Mouse (Mus musculus) MEL (cell line): Measurements from ENCODE around the gene Gucd1. TPM values are rescaled to one million over a fixed set of nuclear protein-coding genes. Genes with fewer than 3 reads are reported as not detected.

ENCODE experiments used
- DNase-seq: peaks from one replicate; pipeline ENCODE4 v3.0.0; 2011; ENCODE audit warnings: low read depth, low spot score
- H3K27ac ChIP-seq: 2 replicates; pipeline ENCODE4 v1.5.1; 2012; ENCODE audit warnings: low read depth, mild to moderate bottlenecking, control low read depth, low read length, moderate library complexity; ENCODE audit not compliant: control insufficient read depth
- H3K27me3 ChIP-seq, 2 experiments: fragments of 150-350 bp in 1 of 2; sonication (generic) in 1 of 2; 2 replicates each; pipeline ENCODE4 v1.6.1; 2012; ENCODE audit warnings: low read length in 2 of 2, mild to moderate bottlenecking in 2 of 2, improper control_type of control experiment in 1 of 2, moderate library complexity in 1 of 2; ENCODE audit not compliant: insufficient read depth in 2 of 2, control insufficient read depth in 1 of 2
- H3K36me3 ChIP-seq, 2 experiments: 2 replicates each; pipeline ENCODE4 v1.6.1; 2012 to 2014; ENCODE audit warnings: low read length in 2 of 2, improper control_type of control experiment in 1 of 2, inconsistent platforms in 1 of 2, mild to moderate bottlenecking in 1 of 2; ENCODE audit not compliant: insufficient read depth in 2 of 2, control insufficient read depth in 1 of 2
- H3K4me1 ChIP-seq, 2 experiments: fragments of 150-350 bp in 1 of 2; sonication (generic) in 1 of 2; 2 replicates each; pipeline ENCODE4 v1.6.1; 2012; ENCODE audit warnings: low read length in 2 of 2, improper control_type of control experiment in 1 of 2, mild to moderate bottlenecking in 1 of 2; ENCODE audit not compliant: insufficient read depth in 2 of 2, control insufficient read depth in 1 of 2
- H3K4me3 ChIP-seq, 2 experiments: fragments of 150-350 bp in 1 of 2; sonication (generic) in 1 of 2; 2 replicates each; pipeline ENCODE4 v1.5.1; 2012; ENCODE audit warnings: low read depth in 2 of 2, low read length in 2 of 2, mild to moderate bottlenecking in 2 of 2, moderate library complexity in 2 of 2, control low read depth in 1 of 2, improper control_type of control experiment in 1 of 2; ENCODE audit not compliant: control insufficient read depth in 1 of 2, insufficient read depth in 1 of 2
- H3K79me2 ChIP-seq: 2 replicates; pipeline ENCODE4 v1.6.1; 2012; ENCODE audit warnings: mild to moderate bottlenecking, low read length, moderate library complexity; ENCODE audit not compliant: control insufficient read depth, poor library complexity, insufficient read depth
- H3K9ac ChIP-seq: 2 replicates; pipeline ENCODE4 v1.6.1; 2012; ENCODE audit warnings: low read depth, mild to moderate bottlenecking, control low read depth, low read length, moderate library complexity; ENCODE audit not compliant: control insufficient read depth, poor library complexity, severe bottlenecking
- H3K9me3 ChIP-seq: fragments of 150-350 bp; sonication (generic); replicated peaks from 2 replicates; pipeline ENCODE4 v1.6.1; 2012; ENCODE audit warnings: mild to moderate bottlenecking, low read length, improper control_type of control experiment, moderate library complexity; ENCODE audit not compliant: insufficient read depth
- CTCF ChIP-seq, 3 experiments: IDR thresholded peaks in 2 of 3; conservative IDR thresholded peaks in 1 of 3; 2 replicates each; pipeline ENCODE4 v1.5.1; 2011 to 2012; ENCODE audit warnings: low read length in 3 of 3, low read depth in 2 of 3, mild to moderate bottlenecking in 2 of 3, improper control_type of control experiment in 1 of 3, inconsistent platforms in 1 of 3, mixed read lengths in 1 of 3, moderate library complexity in 1 of 3; ENCODE audit not compliant: control insufficient read depth in 1 of 3, insufficient read depth in 1 of 3, poor library complexity in 1 of 3, severe bottlenecking in 1 of 3
- E2F4 ChIP-seq: IDR thresholded peaks from 2 replicates; pipeline ENCODE4 v1.6.1; 2011; ENCODE audit warnings: low read depth, low read length, improper control_type of control experiment, borderline replicate concordance
- ELF1 ChIP-seq: IDR thresholded peaks from 2 replicates; pipeline ENCODE4 v1.6.1; 2014; ENCODE audit warnings: low read depth, mild to moderate bottlenecking, inconsistent platforms, low read length, improper control_type of control experiment, moderate library complexity
- EP300 ChIP-seq, 2 experiments: IDR thresholded peaks; 2 replicates each; pipeline ENCODE4 v1.6.1; 2011; ENCODE audit warnings: improper control_type of control experiment in 2 of 2, low read length in 2 of 2, low read depth in 1 of 2, mild to moderate bottlenecking in 1 of 2
- ETS1 ChIP-seq: IDR thresholded peaks from 2 replicates; pipeline ENCODE4 v1.6.1; 2012; ENCODE audit warnings: low read depth, mild to moderate bottlenecking, inconsistent platforms, low read length, improper control_type of control experiment, moderate library complexity
- GABPA ChIP-seq: IDR thresholded peaks from 2 replicates; pipeline ENCODE4 v1.6.1; 2012; ENCODE audit warnings: low read depth, mild to moderate bottlenecking, inconsistent platforms, low read length, improper control_type of control experiment, moderate library complexity
- GATA1 ChIP-seq: IDR thresholded peaks from 2 replicates; pipeline ENCODE4 v1.6.1; 2011; ENCODE audit warnings: low read depth, low read length, improper control_type of control experiment
- KAT2A ChIP-seq: conservative IDR thresholded peaks from 2 replicates; pipeline ENCODE4 v1.6.1; 2012; ENCODE audit warnings: low read depth, low read length, improper control_type of control experiment, inconsistent platforms
- MAZ ChIP-seq: IDR thresholded peaks from 2 replicates; pipeline ENCODE4 v1.6.1; 2012; ENCODE audit warnings: low read depth, mild to moderate bottlenecking, inconsistent platforms, low read length, improper control_type of control experiment
- MXI1 ChIP-seq: IDR thresholded peaks from 2 replicates; pipeline ENCODE4 v1.6.1; 2011; ENCODE audit warnings: mild to moderate bottlenecking, low read depth, low read length, improper control_type of control experiment
- MYB ChIP-seq: IDR thresholded peaks from 2 replicates; pipeline ENCODE4 v1.6.1; 2011; ENCODE audit warnings: mild to moderate bottlenecking, low read depth, low read length, improper control_type of control experiment
- MYC ChIP-seq: IDR thresholded peaks from 2 replicates; pipeline ENCODE4 v1.6.1; 2011; ENCODE audit warnings: low read depth, mild to moderate bottlenecking, low read length, improper control_type of control experiment, moderate library complexity
- NRF1 ChIP-seq: IDR thresholded peaks from 2 replicates; pipeline ENCODE4 v1.6.1; 2014; ENCODE audit warnings: low read depth, mild to moderate bottlenecking, inconsistent platforms, low read length, improper control_type of control experiment, moderate library complexity; ENCODE audit not compliant: poor library complexity, insufficient read depth, severe bottlenecking
- RAD21 ChIP-seq: IDR thresholded peaks from 2 replicates; pipeline ENCODE4 v1.6.1; 2011; ENCODE audit warnings: mild to moderate bottlenecking, low read depth, low read length, improper control_type of control experiment
- SIN3A ChIP-seq: IDR thresholded peaks from 2 replicates; pipeline ENCODE4 v1.6.1; 2012; ENCODE audit warnings: low read length, improper control_type of control experiment, inconsistent platforms
- USF1 ChIP-seq: IDR thresholded peaks from 2 replicates; pipeline ENCODE4 v1.6.1; 2014; ENCODE audit warnings: low read depth, mild to moderate bottlenecking, inconsistent platforms, low read length, improper control_type of control experiment, moderate library complexity
- USF2 ChIP-seq, 2 experiments: IDR thresholded peaks; 2 replicates each; pipeline ENCODE4 v1.6.1; 2011 to 2012; ENCODE audit warnings: improper control_type of control experiment in 2 of 2, low read length in 2 of 2, borderline replicate concordance in 1 of 2, inconsistent platforms in 1 of 2, low read depth in 1 of 2, mild to moderate bottlenecking in 1 of 2; ENCODE audit not compliant: insufficient read depth in 1 of 2
- ZKSCAN1 ChIP-seq: IDR thresholded peaks from 2 replicates; pipeline ENCODE4 v1.6.1; 2012; ENCODE audit warnings: low read depth, mild to moderate bottlenecking, inconsistent platforms, low read length, improper control_type of control experiment, moderate library complexity
- ZMIZ1 ChIP-seq: IDR thresholded peaks from 2 replicates; pipeline ENCODE4 v1.6.1; 2012; ENCODE audit warnings: low read depth, mild to moderate bottlenecking, inconsistent platforms, low read length, improper control_type of control experiment, moderate library complexity
- polyA plus RNA-seq, 2 experiments: library from polyadenylated mRNA; stranded (reverse) in 1 of 2; unstranded in 1 of 2; fragments of >175 nt in 1 of 2; fragments of >200 nt in 1 of 2; gene quantifications; 2 replicates each; pipeline versions ENCODE4 v1.2.1 to v1.2.4; 2012; ENCODE audit warnings: low replicate concordance in 2 of 2, low read depth in 1 of 2; ENCODE audit not compliant: insufficient read length in 2 of 2, insufficient read depth in 1 of 2, missing spikeins in 1 of 2
- total RNA-seq: library from RNA; depleted of rRNA; stranded (reverse); fragments of 300-350 nt; gene quantifications from 2 replicates; pipeline ENCODE4 v1.2.3, GENCODE M21; 2012

Gucd1 gene
- total and polyA plus RNA-seq, 3 experiments, result 18.7 to 30.7 TPM; not detected in 1

DNA sequence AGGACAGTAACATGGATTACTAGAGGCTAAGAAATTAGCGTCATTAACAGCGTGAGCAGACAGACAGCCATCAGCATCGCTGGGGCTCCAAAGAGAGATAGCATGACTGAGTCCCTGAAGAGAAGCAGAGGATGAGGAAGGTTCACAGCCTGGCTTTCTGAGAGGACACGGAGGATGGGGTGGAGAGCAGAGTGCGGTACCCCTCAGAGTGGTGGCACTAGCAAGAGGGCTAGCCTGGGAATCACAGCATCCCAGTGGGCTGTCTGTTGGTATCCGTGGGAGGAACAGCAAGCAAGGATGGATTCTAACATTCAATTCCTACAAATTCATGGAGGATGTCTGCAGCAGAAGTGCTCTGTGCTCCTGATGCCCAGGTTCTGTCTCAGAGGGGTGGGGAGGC, 33.7 kb downstream of the Gucd1 start:
- no peak for TF ChIP-seq SIN3A
- no peak for TF ChIP-seq ELF1
- no peak for TF ChIP-seq CTCF (IDR thresholded peaks at IDR 0.05 in 2 of 3, conservative IDR thresholded peaks at IDR 0.05 in 1 of 3; ENCODE audit: control insufficient read depth in 1 of 3, insufficient read depth in 1 of 3, low read depth in 2 of 3, low read length in 3 of 3, poor library complexity in 1 of 3, severe bottlenecking in 1 of 3)
- TF ChIP-seq MYC, result no peak
- TF ChIP-seq MXI1, result no peak
- no peak for TF ChIP-seq EP300 (IDR thresholded peaks at IDR 0.05; ENCODE audit: low read depth in 1 of 2, low read length in 2 of 2)
- no peak for TF ChIP-seq USF1
- TF ChIP-seq MYB, result no peak
- no peak for TF ChIP-seq ZMIZ1
- TF ChIP-seq NRF1, result no peak
- TF ChIP-seq GABPA, result no peak

DNA sequence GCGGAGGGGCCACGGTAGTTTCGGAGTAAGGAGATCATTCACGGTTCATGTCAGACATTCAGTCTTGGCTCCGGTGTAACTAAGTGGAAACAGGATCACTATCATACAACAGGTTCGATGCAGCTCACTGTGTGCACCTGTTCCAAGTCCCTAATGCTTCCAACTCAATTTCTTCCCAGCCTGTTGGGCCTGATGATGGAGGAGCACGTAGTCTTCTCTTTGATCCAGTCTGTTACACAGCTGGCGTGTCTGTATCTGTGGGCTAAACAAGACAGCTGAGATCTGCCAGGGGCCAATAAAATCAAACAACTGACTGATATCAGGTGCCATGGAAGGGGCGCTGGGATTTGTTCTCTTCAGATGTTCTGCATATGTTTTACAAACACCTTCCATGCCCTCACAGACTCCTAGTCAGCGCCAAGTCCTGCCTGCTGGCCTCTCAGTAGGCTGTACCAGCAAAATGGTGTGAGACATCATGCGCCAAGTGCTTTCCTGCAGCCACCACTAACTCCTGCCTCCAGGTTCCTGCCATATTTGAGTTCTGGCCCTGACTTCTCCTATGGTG, 34.8 kb downstream of the Gucd1 start:
- no peak overlapping the region for H3K4me3 ChIP-seq
- TF ChIP-seq ZKSCAN1 (no peak), ETS1 (no peak), MAZ (no peak), USF2 (IDR thresholded peaks at IDR 0.05; ENCODE audit: borderline replicate concordance in 1 of 2, insufficient read depth in 1 of 2, low read depth in 1 of 2, low read length in 2 of 2) (no peak), RAD21 (no peak), E2F4 (no peak), USF1 (no peak), GATA1 (no peak), KAT2A (no peak)
- no peaks in the 10 kb centered on the region for H3K4me1 ChIP-seq

More for the DNA sequence above, 33.7 kb downstream of the Gucd1 start:
- Histone ChIP-seq H3K79me2 (no peaks in the 10 kb centered on the region), H3K27me3 (0 out of 4 replicates have a peak, but pooled peaks cover 1 to 2% of the 10 kb centered on the region in 2 experiments), H3K4me3 (no peak overlapping the region), H3K9ac (no peak overlapping the region), H3K4me1 (peaks cover 0 to under 1% of the 10 kb centered on the region in 2 experiments; a peak in 1 of 4 replicates), H3K27ac (no peak overlapping the region), H3K9me3 (no peaks in the 10 kb centered on the region), H3K36me3 (peaks cover 0 to 2% of the 10 kb centered on the region in 2 experiments; a peak in 1 of 4 replicates)
- no peak for DNase-seq

More for the DNA sequence above, 34.8 kb downstream of the Gucd1 start:
- Histone ChIP-seq H3K36me3 (no peaks in the 10 kb centered on the region), H3K27me3 (0 out of 4 replicates have a peak, but pooled peaks cover 1 to 2% of the 10 kb centered on the region in 2 experiments), H3K9ac (no peak overlapping the region), H3K9me3 (no peaks in the 10 kb centered on the region), H3K79me2 (no peaks in the 10 kb centered on the region), H3K27ac (no peak overlapping the region)
- DNase-seq, result no peak
